Mouse (Mus musculus): Measurements from ENCODE around the gene Rmdn2. TPM values are rescaled to one million over a fixed set of nuclear protein-coding genes. Genes with fewer than 3 reads are reported as not detected.
A peak's percentile ranks its signal among the peaks of the same experiment; 100 is the strongest.

Rmdn2 gene
- polyA plus RNA-seq, 1 experiment from 2014 or later = 31.4 TPM

DNA sequence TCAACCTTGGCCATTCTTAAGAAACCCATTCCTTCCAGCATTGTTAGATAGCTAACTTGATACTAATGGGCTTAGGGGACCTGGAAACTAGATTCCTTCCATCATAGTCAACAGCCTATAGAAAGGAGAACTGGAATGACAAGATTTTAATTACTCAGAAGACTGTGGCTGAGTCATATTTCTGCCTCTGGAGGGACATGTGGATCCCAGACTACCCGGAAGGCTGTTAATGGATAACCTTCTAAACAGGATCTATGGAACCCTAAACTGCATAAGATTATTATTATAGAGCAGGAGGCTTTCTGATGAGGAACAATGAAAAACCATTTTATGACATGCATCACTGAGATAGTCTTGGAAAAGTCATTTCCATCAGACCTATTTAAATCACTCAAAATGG lies 21.8 kb upstream of the Rmdn2 start:
- Histone ChIP-seq H3K4me3 (ENCODE audit: low read length) (no peak overlapping the region), H3K4me1 (replicated peaks; ENCODE audit: control insufficient read depth, insufficient read depth, low read length) (no peaks in the 10 kb centered on the region), H3K36me3 (ENCODE audit: control insufficient read depth, insufficient read depth, low read length) (no peaks in the 10 kb centered on the region), H3K27me3 (ENCODE audit: control insufficient read depth, insufficient read depth, low read depth, low read length) (no peaks in the 10 kb centered on the region), H3K27ac (ENCODE audit: low read length) (no peak overlapping the region), H3K9ac (ENCODE audit: low read length) (no peak overlapping the region), H3K4me2 (ENCODE audit: low read depth, low read length) (no peak overlapping the region), H3K9me3 (ENCODE audit: control insufficient read depth, low read length) (no peaks in the 10 kb centered on the region)
- no peak for ATAC-seq (ENCODE audit: low read depth)
- WGBS = 73% methylated on average over 1 of the region's 1 CpGs

DNA sequence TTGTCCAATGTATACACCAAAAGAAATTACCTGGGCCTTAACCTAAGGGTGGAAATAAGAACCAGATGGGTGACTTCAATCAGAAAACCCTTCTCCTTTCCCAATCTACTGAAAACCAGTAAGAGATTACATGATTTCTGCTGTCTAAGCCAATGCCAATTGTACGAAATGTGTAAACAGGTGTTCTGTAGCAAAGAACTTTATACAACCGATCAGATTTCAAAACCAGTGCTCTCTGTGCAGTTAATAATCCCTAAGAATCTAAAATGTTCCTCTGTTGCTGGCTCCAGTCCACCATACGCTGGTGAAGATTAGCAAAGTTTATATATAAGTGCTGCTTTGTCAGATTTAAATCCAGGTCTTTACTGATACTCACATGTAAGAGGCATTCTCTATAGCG lies 15.7 kb upstream of the Rmdn2 start:
- H3K27me3 ChIP-seq (ENCODE audit: control insufficient read depth, insufficient read depth, low read depth, low read length) = no peaks in the 10 kb centered on the region
- no peak overlapping the region for H3K4me3 ChIP-seq (ENCODE audit: low read length)
- H3K36me3 ChIP-seq (ENCODE audit: control insufficient read depth, insufficient read depth, low read length) = no peaks in the 10 kb centered on the region
- H3K9ac ChIP-seq (ENCODE audit: low read length) = no peak overlapping the region
- H3K27ac ChIP-seq (ENCODE audit: low read length) = no peak overlapping the region
- no peak overlapping the region for H3K4me2 ChIP-seq (ENCODE audit: low read depth, low read length)
- 64% methylated on average over 4 of the region's 4 CpGs for WGBS
- no peaks in the 10 kb centered on the region for H3K9me3 ChIP-seq (ENCODE audit: control insufficient read depth, low read length)
- H3K4me1 ChIP-seq (replicated peaks; ENCODE audit: control insufficient read depth, insufficient read depth, low read length) = peaks cover 8% of the 10 kb centered on the region
- no peak for ATAC-seq (ENCODE audit: low read depth)

DNA sequence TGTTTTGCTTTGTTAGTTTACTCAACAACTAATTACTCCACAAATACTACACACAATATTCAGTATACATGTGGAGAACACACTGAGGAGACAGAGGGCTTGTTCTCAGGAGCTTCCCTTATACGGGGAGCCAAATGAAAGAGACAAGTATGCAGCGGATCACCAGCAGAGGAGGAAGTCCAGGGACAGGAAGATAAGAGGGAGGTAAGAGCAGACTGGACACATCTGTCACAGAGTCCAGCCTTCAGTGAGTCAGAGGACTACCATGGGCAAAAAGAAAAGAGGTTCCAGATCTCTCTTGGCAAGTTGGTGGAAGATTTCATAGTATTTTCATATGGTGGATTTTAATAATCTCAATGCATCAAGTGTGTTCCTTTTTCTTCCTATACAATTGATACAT lies 13.5 kb upstream of the Rmdn2 start:
- Histone ChIP-seq H3K4me1 (replicated peaks; ENCODE audit: control insufficient read depth, insufficient read depth, low read length) (peaks cover 11% of the 10 kb centered on the region), H3K36me3 (ENCODE audit: control insufficient read depth, insufficient read depth, low read length) (no peaks in the 10 kb centered on the region), H3K27me3 (ENCODE audit: control insufficient read depth, insufficient read depth, low read depth, low read length) (no peaks in the 10 kb centered on the region), H3K4me2 (ENCODE audit: low read depth, low read length) (no peak overlapping the region), H3K9ac (ENCODE audit: low read length) (no peak overlapping the region), H3K27ac (ENCODE audit: low read length) (no peak overlapping the region), H3K4me3 (ENCODE audit: low read length) (no peak overlapping the region), H3K9me3 (ENCODE audit: control insufficient read depth, low read length) (no peaks in the 10 kb centered on the region)
- 32% methylated on average over 2 of the region's 2 CpGs for WGBS
- 0 out of 2 replicates have a peak, but pooled peaks have one; percentile 51 for ATAC-seq (ENCODE audit: low read depth)

DNA sequence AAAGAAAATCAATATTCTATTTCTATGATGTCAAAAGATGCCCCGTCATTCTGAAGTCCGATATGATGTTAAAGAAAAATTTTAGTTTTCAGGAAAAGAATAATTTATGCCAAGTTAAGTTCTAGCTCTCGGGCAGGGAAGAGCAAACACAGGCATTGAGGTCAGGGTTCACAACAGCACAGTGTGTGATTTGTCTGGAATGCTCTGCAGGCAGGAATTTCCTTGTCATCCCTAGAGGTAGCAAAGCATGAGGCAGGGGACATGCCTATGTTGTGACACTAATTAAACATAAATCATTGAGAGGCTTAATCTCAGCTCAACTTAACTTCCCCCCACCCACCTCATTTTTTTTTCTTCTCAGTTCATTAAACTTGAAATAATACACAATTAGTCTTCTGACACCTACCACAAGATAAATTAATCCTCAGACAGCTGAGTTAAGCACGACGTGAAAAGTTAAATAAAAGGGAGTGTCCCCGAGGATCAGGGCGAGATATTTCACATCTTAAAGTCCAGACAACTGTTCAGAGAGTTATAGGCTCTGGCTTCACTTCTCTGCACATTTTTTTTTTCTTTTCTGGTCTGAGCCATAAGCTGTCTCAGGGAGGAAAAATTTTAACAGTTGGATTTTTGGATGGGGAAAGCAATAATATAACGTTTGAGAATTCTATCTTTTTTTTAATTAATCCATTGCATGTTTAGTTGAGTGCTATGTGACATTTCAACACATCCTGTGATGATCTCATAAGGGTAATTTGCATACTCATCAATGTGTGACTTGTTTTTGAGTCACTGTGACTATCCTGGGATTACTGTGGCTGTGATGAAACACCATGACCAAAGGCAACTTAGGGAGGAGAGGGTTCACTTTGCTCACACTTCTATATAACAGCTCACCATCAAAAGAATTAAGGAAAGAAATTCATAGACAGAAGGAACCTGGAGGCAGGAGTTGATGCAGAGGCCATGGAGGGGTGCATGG lies 12.8 kb upstream of the Rmdn2 start:
- ATAC-seq (ENCODE audit: low read depth) = peak; percentile 64; the same call in 1 of the 2 replicates
- 18% methylated on average over 8 of the region's 8 CpGs for WGBS
- H3K4me3 ChIP-seq (ENCODE audit: low read length) = no peak overlapping the region

DNA sequence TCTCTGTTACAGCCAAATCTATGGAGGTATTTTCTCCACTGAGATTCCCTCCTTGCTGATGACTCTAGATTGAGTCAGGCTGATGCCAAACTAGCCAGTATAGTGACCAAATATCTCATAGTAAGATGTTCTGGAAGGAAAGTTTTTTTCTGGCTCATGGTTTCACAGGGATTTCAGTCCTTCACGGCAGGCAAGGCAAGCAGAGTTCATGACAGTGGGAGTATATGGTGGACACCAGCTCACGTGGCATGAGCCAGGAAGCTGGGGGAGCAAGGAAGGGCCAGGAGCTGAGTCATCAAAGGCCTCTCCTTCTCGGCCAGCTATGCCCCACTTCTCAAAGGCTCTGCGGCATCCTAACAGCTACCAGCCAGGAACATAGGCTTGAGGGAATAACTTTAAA lies 11.6 kb upstream of the Rmdn2 start:
- H3K4me2 ChIP-seq (ENCODE audit: low read depth, low read length) = no peak overlapping the region
- H3K36me3 ChIP-seq (ENCODE audit: control insufficient read depth, insufficient read depth, low read length) = no peaks in the 10 kb centered on the region
- H3K27ac ChIP-seq (ENCODE audit: low read length) = no peak overlapping the region
- no peak for ATAC-seq (ENCODE audit: low read depth)
- 61% methylated on average over 4 of the region's 4 CpGs for WGBS
- H3K4me1 ChIP-seq (replicated peaks; ENCODE audit: control insufficient read depth, insufficient read depth, low read length) = peaks cover 11% of the 10 kb centered on the region
- H3K9me3 ChIP-seq (ENCODE audit: control insufficient read depth, low read length) = no peaks in the 10 kb centered on the region
- no peak overlapping the region for H3K4me3 ChIP-seq (ENCODE audit: low read length)
- no peaks in the 10 kb centered on the region for H3K27me3 ChIP-seq (ENCODE audit: control insufficient read depth, insufficient read depth, low read depth, low read length)
- no peak overlapping the region for H3K9ac ChIP-seq (ENCODE audit: low read length)

More for the DNA sequence above, 12.8 kb upstream of the Rmdn2 start:
- Histone ChIP-seq H3K4me2 (ENCODE audit: low read depth, low read length) (no peak overlapping the region), H3K9ac (ENCODE audit: low read length) (no peak overlapping the region), H3K36me3 (ENCODE audit: control insufficient read depth, insufficient read depth, low read length) (no peaks in the 10 kb centered on the region), H3K9me3 (ENCODE audit: control insufficient read depth, low read length) (no peaks in the 10 kb centered on the region), H3K27me3 (ENCODE audit: control insufficient read depth, insufficient read depth, low read depth, low read length) (no peaks in the 10 kb centered on the region), H3K27ac (ENCODE audit: low read length) (no peak overlapping the region), H3K4me1 (replicated peaks; ENCODE audit: control insufficient read depth, insufficient read depth, low read length) (peaks cover 11% of the 10 kb centered on the region)

DNA sequence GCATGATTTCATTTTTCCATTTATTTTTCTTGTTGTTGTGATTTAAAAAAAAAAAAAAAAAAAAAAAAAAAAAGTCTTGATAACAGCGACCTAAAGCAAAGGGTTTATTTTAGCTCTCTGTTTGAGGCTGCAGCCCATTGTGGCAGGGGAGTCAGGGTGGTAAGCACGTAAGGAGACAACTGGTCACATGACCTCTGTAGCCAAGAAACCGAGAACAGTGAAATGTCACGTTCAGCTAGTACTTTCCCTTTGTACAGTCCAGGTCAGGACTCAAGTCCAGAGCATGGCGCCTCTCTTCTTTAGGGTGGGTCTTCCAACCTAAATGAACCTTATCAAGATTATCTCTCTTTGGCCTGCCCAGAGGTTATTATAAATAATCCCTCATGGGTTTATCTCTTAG lies 9.3 kb upstream of the Rmdn2 start:
- Histone ChIP-seq H3K4me1 (replicated peaks; ENCODE audit: control insufficient read depth, insufficient read depth, low read length) (peaks cover 11% of the 10 kb centered on the region), H3K9me3 (ENCODE audit: control insufficient read depth, low read length) (no peaks in the 10 kb centered on the region), H3K36me3 (ENCODE audit: control insufficient read depth, insufficient read depth, low read length) (no peaks in the 10 kb centered on the region), H3K27ac (ENCODE audit: low read length) (no peak overlapping the region), H3K9ac (ENCODE audit: low read length) (no peak overlapping the region), H3K4me3 (ENCODE audit: low read length) (no peak overlapping the region), H3K4me2 (ENCODE audit: low read depth, low read length) (no peak overlapping the region), H3K27me3 (ENCODE audit: control insufficient read depth, insufficient read depth, low read depth, low read length) (no peaks in the 10 kb centered on the region)
- 42% methylated on average over 5 of the region's 5 CpGs for WGBS
- ATAC-seq (ENCODE audit: low read depth) = no peak

DNA sequence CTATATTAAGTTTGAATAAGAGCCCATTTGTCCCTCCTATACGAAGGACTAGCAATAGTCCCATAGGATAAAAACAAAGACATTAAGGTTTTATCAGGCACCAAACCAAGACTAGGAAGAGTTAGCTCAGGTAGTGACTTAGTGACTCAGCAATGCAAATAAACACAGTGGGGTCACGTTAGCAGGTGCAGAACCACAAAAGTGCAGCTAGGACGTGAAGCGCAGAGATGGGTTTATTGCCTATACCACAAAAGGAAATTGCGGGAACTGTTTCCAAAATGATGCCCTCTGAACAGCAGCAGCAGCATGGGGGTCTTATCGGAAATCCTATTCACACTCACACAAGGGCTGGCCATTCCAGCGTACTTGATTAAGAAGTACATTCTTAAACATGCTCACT lies 8.2 kb upstream of the Rmdn2 start:
- H3K4me1 ChIP-seq (replicated peaks; ENCODE audit: control insufficient read depth, insufficient read depth, low read length) = peaks cover 11% of the 10 kb centered on the region
- H3K4me2 ChIP-seq (ENCODE audit: low read depth, low read length) = no peak overlapping the region
- H3K36me3 ChIP-seq (ENCODE audit: control insufficient read depth, insufficient read depth, low read length) = no peaks in the 10 kb centered on the region
- no peak overlapping the region for H3K4me3 ChIP-seq (ENCODE audit: low read length)
- 73% methylated on average over 7 of the region's 7 CpGs for WGBS
- no peak overlapping the region for H3K9ac ChIP-seq (ENCODE audit: low read length)
- ATAC-seq (ENCODE audit: low read depth) = no peak
- no peaks in the 10 kb centered on the region for H3K27me3 ChIP-seq (ENCODE audit: control insufficient read depth, insufficient read depth, low read depth, low read length)
- H3K27ac ChIP-seq (ENCODE audit: low read length) = no peak overlapping the region
- no peaks in the 10 kb centered on the region for H3K9me3 ChIP-seq (ENCODE audit: control insufficient read depth, low read length)

DNA sequence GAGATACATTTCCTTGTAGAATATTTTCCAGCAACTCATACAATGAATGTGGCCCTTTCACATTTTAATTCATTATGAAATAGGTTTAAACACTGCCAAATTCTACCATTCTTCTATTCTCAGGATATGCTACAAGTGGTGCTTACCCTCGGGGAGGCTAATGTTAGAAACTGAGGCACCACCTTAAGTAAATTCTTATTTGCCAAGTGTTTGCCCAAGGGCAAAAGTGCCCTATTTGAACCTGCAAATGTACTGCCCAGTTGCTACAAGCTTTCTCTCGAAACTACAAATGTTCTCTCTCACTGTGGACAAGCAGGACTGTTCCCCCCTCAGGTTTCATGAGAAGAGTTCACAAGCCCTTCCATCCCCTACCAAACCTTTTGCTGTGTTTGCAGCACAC lies 5.9 kb upstream of the Rmdn2 start:
- Histone ChIP-seq H3K4me1 (replicated peaks; ENCODE audit: control insufficient read depth, insufficient read depth, low read length) (peaks cover 3% of the 10 kb centered on the region; the same call in 1 of the 2 replicates), H3K27me3 (ENCODE audit: control insufficient read depth, insufficient read depth, low read depth, low read length) (no peaks in the 10 kb centered on the region), H3K36me3 (ENCODE audit: control insufficient read depth, insufficient read depth, low read length) (no peaks in the 10 kb centered on the region), H3K9me3 (ENCODE audit: control insufficient read depth, low read length) (no peaks in the 10 kb centered on the region), H3K27ac (ENCODE audit: low read length) (no peak overlapping the region), H3K4me3 (ENCODE audit: low read length) (no peak overlapping the region), H3K4me2 (ENCODE audit: low read depth, low read length) (no peak overlapping the region), H3K9ac (ENCODE audit: low read length) (no peak overlapping the region)
- ATAC-seq (ENCODE audit: low read depth) = peak; percentile 73
- WGBS = 33% methylated on average over 2 of the region's 2 CpGs

DNA sequence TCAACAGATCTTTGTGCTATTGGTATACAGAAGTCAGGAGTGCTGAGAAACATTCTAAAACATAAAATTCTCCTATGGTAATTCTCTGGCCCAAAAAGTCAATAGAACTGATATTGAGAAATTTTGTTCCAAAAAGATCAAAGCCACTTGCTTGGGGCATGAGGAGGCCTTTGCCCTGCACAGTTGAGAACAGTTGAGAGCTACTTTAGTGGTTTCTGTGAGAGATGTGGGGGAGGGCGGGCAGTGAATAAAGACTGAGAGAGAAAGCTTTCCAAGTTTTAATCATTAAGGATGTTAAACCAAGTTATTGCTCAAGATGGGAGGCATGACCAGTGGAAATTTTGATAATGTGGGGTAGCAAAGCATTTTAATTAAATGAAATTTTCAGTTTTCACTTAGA lies 2.0 kb upstream of the Rmdn2 start:
- Histone ChIP-seq H3K4me3 (ENCODE audit: low read length) (no peak overlapping the region), H3K9me3 (ENCODE audit: control insufficient read depth, low read length) (no peaks in the 10 kb centered on the region), H3K9ac (ENCODE audit: low read length) (no peak overlapping the region), H3K36me3 (ENCODE audit: control insufficient read depth, insufficient read depth, low read length) (no peaks in the 10 kb centered on the region), H3K27me3 (ENCODE audit: control insufficient read depth, insufficient read depth, low read depth, low read length) (no peaks in the 10 kb centered on the region), H3K4me2 (ENCODE audit: low read depth, low read length) (no peak overlapping the region), H3K4me1 (replicated peaks; ENCODE audit: control insufficient read depth, insufficient read depth, low read length) (0 out of 2 replicates have a peak, but pooled peaks cover 2% of the 10 kb centered on the region), H3K27ac (ENCODE audit: low read length) (peak overlapping the region; percentile 96)
- 58% methylated on average over 1 of the region's 1 CpGs for WGBS
- ATAC-seq (ENCODE audit: low read depth) = peak; percentile 81

Data from lung, embryonic 16.5 days (tissue).